28 mouse cellular contexts compared by ENCODE assay signal in the genomic region with DNA sequence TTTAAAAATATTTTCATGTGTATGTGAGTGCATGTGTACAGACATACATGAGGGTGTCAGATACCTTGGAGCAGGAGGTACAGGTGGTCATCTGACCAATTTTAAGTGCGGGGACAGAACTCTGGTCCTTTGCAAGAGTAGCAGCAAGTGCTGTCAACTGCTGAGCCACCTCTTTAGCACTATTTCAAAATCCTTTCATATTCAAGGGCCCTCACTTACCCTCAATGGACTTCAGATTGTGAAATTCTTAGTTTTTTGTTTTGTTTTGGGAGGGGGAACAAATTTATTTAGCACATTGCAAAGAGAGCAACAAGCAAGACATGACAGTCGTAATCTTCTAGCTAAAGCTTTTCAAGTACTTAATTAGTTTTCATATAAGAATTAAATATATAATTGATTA.
"Had no signal": no experiment of that assay in that cellular context is flagged by ENCODE, and none has a peak within 500 bp of the region (broad histone marks: within the 10 kb centered on the region; RNA-seq: fewer than 3 reads in every experiment).

No protein-coding gene starts in this region.

- ATAC-seq: forebrain, embryonic 13.5 days; forebrain, embryonic 14.5 days; forebrain, embryonic 15.5 days; forebrain, embryonic 16.5 days; forebrain, postnatal 0 days had no signal

- H3K9me3 ChIP-seq: embryonic facial prominence, embryonic 10.5 days; embryonic facial prominence, embryonic 12.5 days; embryonic facial prominence, embryonic 13.5 days; embryonic facial prominence, embryonic 15.5 days; forebrain, embryonic 10.5 days; forebrain, embryonic 12.5 days; forebrain, embryonic 13.5 days; forebrain, embryonic 15.5 days had no signal

- H3K27me3 ChIP-seq: embryonic facial prominence, embryonic 12.5 days; embryonic facial prominence, embryonic 13.5 days; embryonic facial prominence, embryonic 15.5 days; forebrain, embryonic 12.5 days; forebrain, embryonic 13.5 days; forebrain, embryonic 15.5 days had no signal

- H3K4me3 ChIP-seq: embryonic facial prominence, embryonic 10.5 days; embryonic facial prominence, embryonic 12.5 days; embryonic facial prominence, embryonic 13.5 days; embryonic facial prominence, embryonic 15.5 days; erythroblast, embryonic 14.5 days; forebrain, embryonic 10.5 days; forebrain, embryonic 12.5 days; forebrain, embryonic 13.5 days; forebrain, embryonic 15.5 days; gastrocnemius, adult 2 months had no signal

- H3K36me3 ChIP-seq: embryonic facial prominence, embryonic 10.5 days; embryonic facial prominence, embryonic 12.5 days; embryonic facial prominence, embryonic 13.5 days; embryonic facial prominence, embryonic 15.5 days; forebrain, embryonic 10.5 days; forebrain, embryonic 12.5 days; forebrain, embryonic 15.5 days had no signal

- DNase-seq: cerebellum, adult 2 months; cerebellum, adult 8-10 months; cerebellum, adult 9-10 months; cerebellum, adult 9-11 months; cerebellum, postnatal 10 days; cerebellum, postnatal 14 days; cerebellum, postnatal 25 days; cerebellum, postnatal 36 days; embryo, embryonic 11 days; forebrain, postnatal 0 days; gastrocnemius, adult 2 months; gastrocnemius, postnatal 10 days; gastrocnemius, postnatal 14 days; gastrocnemius, postnatal 25 days; gastrocnemius, postnatal 36 days; heart, adult 11 months; heart, adult 18-20 months had no signal

- H3K9ac ChIP-seq: embryonic facial prominence, embryonic 12.5 days; embryonic facial prominence, embryonic 13.5 days; embryonic facial prominence, embryonic 15.5 days; forebrain, embryonic 12.5 days; forebrain, embryonic 13.5 days; forebrain, embryonic 15.5 days; forebrain, postnatal 0 days had no signal

- H3K4me1 ChIP-seq: embryonic facial prominence, embryonic 10.5 days; embryonic facial prominence, embryonic 12.5 days; embryonic facial prominence, embryonic 13.5 days; embryonic facial prominence, embryonic 15.5 days had no signal

- H3K27ac ChIP-seq: embryonic facial prominence, embryonic 10.5 days; embryonic facial prominence, embryonic 12.5 days; embryonic facial prominence, embryonic 13.5 days; embryonic facial prominence, embryonic 15.5 days; forebrain, embryonic 10.5 days; forebrain, embryonic 12.5 days; forebrain, embryonic 13.5 days; forebrain, embryonic 15.5 days; gastrocnemius, adult 2 months had no signal

- H3K4me2 ChIP-seq: embryonic facial prominence, embryonic 12.5 days; embryonic facial prominence, embryonic 13.5 days; embryonic facial prominence, embryonic 15.5 days; forebrain, embryonic 12.5 days; forebrain, embryonic 13.5 days; forebrain, embryonic 15.5 days had no signal
